Comparison of ENCODE assay signal across 8 mouse cellular contexts in genomic region chr3:65391784-65392420, GRCm38 (mm10). TPM values are rescaled to one million over a fixed set of nuclear protein-coding genes. Genes with fewer than 3 reads are reported as not detected.
DNase-seq lines count a peak whose midpoint lies in the region; ATAC-seq and TF ChIP-seq lines count a peak whose summit lies in the region.

No protein-coding gene starts in this region.

- H3K4me1 ChIP-seq in MEL (ENCODE audit: control insufficient read depth in 1 of 2, insufficient read depth in 2 of 2, low read length in 2 of 2): peaks cover 10 to 13% of the 10 kb centered on the region in 2 experiments
- no peaks in the 10 kb centered on the region for H3K4me1 ChIP-seq in embryonic facial prominence, embryonic 11.5 days (ENCODE audit: control insufficient read depth, insufficient read depth, low read length)
- H3K4me1 ChIP-seq in hindbrain, embryonic 14.5 days (replicated peaks; ENCODE audit: control insufficient read depth, insufficient read depth, low read length): peaks cover 7% of the 10 kb centered on the region
- peaks cover 10% of the 10 kb centered on the region; the same call in 1 of the 2 replicates for H3K4me1 ChIP-seq in liver, embryonic 11.5 days (replicated peaks; ENCODE audit: control insufficient read depth, insufficient read depth, low read length)
- H3K4me1 ChIP-seq in neural tube, embryonic 15.5 days: peaks cover 14% of the 10 kb centered on the region

- TF ChIP-seq RAD21 in MEL (IDR thresholded peaks at IDR 0.05; ENCODE audit: low read depth, low read length): no peak

- peak; percentile 63 for ATAC-seq in embryonic facial prominence, embryonic 11.5 days (replicated peaks; ENCODE audit: insufficient number of reproducible peaks, low FRiP score, low TSS enrichment, low read depth)
- ATAC-seq in hindbrain, embryonic 14.5 days (ENCODE audit: low FRiP score): peak; percentile 67
- ATAC-seq in liver, embryonic 11.5 days (replicated peaks; ENCODE audit: low FRiP score): peak; percentile 56
- ATAC-seq in neural tube, embryonic 15.5 days (ENCODE audit: low FRiP score): peak; percentile 73

- no peaks in the 10 kb centered on the region for H3K9me3 ChIP-seq in MEL (replicated peaks; ENCODE audit: insufficient read depth, low read length)
- no peaks in the 10 kb centered on the region for H3K9me3 ChIP-seq in embryonic facial prominence, embryonic 11.5 days (replicated peaks; ENCODE audit: control insufficient read depth, low read length)
- no peaks in the 10 kb centered on the region for H3K9me3 ChIP-seq in hindbrain, embryonic 14.5 days (ENCODE audit: control insufficient read depth, low read length)
- H3K9me3 ChIP-seq in liver, embryonic 11.5 days (ENCODE audit: control insufficient read depth, low read length): no peaks in the 10 kb centered on the region
- H3K9me3 ChIP-seq in neural tube, embryonic 15.5 days (replicated peaks): no peaks in the 10 kb centered on the region

- peak; percentile 12 for TF ChIP-seq CTCF in layer of hippocampus, adult 2 months (conservative IDR thresholded peaks at IDR 0.05)
- peak in 1 of 3 experiments; percentile 2; a peak in 1 of 6 replicates for TF ChIP-seq CTCF in MEL (IDR thresholded peaks at IDR 0.05 in 2 of 3, conservative IDR thresholded peaks at IDR 0.05 in 1 of 3; ENCODE audit: control insufficient read depth in 1 of 3, insufficient read depth in 1 of 3, low read depth in 2 of 3, low read length in 3 of 3, poor library complexity in 1 of 3, severe bottlenecking in 1 of 3)

- H3K27me3 ChIP-seq in MEL (ENCODE audit: control insufficient read depth in 1 of 2, insufficient read depth in 2 of 2, low read length in 2 of 2): no peaks in the 10 kb centered on the region
- H3K27me3 ChIP-seq in embryonic facial prominence, embryonic 11.5 days (ENCODE audit: control insufficient read depth, insufficient read depth, low read length): no peaks in the 10 kb centered on the region
- no peaks in the 10 kb centered on the region for H3K27me3 ChIP-seq in hindbrain, embryonic 14.5 days (ENCODE audit: control insufficient read depth, insufficient read depth, low read length)
- H3K27me3 ChIP-seq in liver, embryonic 11.5 days (replicated peaks; ENCODE audit: control insufficient read depth, insufficient read depth, low read length): no peaks in the 10 kb centered on the region
- H3K27me3 ChIP-seq in neural tube, embryonic 15.5 days (replicated peaks): no peaks in the 10 kb centered on the region

- under 1% methylated on average over 37 of the region's 37 CpGs for WGBS in embryonic facial prominence, embryonic 11.5 days
- under 1% methylated on average over 37 of the region's 37 CpGs for WGBS in hindbrain, embryonic 14.5 days
- WGBS in liver, embryonic 11.5 days: under 1% methylated on average over 37 of the region's 37 CpGs
- under 1% methylated on average over 37 of the region's 37 CpGs for WGBS in neural tube, embryonic 15.5 days

- TF ChIP-seq POLR2A in MEL (IDR thresholded peaks at IDR 0.05; ENCODE audit: control insufficient read depth in 1 of 2, insufficient read depth in 1 of 2, low read depth in 1 of 2, low read length in 2 of 2, poor library complexity in 1 of 2): no peak

- DNase-seq in layer of hippocampus, adult 2 months (ENCODE audit: low spot score in 2 of 2): no peak
- DNase-seq in layer of hippocampus, adult 8-10 months (ENCODE audit: low spot score in 2 of 2): no peak
- DNase-seq in MEL (ENCODE audit: low read depth, low spot score): peak; percentile 57
- peak; percentile 62 for DNase-seq in embryonic facial prominence, embryonic 11.5 days (ENCODE audit: low spot score)
- DNase-seq in hindbrain, embryonic 14.5 days (ENCODE audit: low spot score): peak; percentile 53
- DNase-seq in liver, embryonic 11.5 days (ENCODE audit: low spot score): peak; percentile 64
- no peak for DNase-seq in gastrocnemius, postnatal 36 days

- peak overlapping the region; percentile 64 for H3K4me3 ChIP-seq in layer of hippocampus, adult 2 months
- H3K4me3 ChIP-seq in MEL (ENCODE audit: control insufficient read depth in 1 of 2, insufficient read depth in 1 of 2, low read depth in 2 of 2, low read length in 2 of 2): peak overlapping the region; percentile 97 to 100
- peak overlapping the region; percentile 78 for H3K4me3 ChIP-seq in embryonic facial prominence, embryonic 11.5 days (ENCODE audit: low read depth, low read length)
- peak overlapping the region; percentile 79 for H3K4me3 ChIP-seq in hindbrain, embryonic 14.5 days (replicated peaks; ENCODE audit: low read length)
- peak overlapping the region; percentile 81 for H3K4me3 ChIP-seq in liver, embryonic 11.5 days (ENCODE audit: low read depth, low read length)
- H3K4me3 ChIP-seq in neural tube, embryonic 15.5 days (replicated peaks): peak overlapping the region; percentile 79

- no peak for TF ChIP-seq EP300 in MEL (IDR thresholded peaks at IDR 0.05; ENCODE audit: low read depth in 1 of 2, low read length in 2 of 2)

- H3K4me2 ChIP-seq in embryonic facial prominence, embryonic 11.5 days (ENCODE audit: low read depth, low read length): peak overlapping the region; percentile 79
- H3K4me2 ChIP-seq in hindbrain, embryonic 14.5 days (replicated peaks): peak overlapping the region; percentile 79
- H3K4me2 ChIP-seq in liver, embryonic 11.5 days: peak overlapping the region; percentile 91
- H3K4me2 ChIP-seq in neural tube, embryonic 15.5 days: peak overlapping the region; percentile 71

- peaks cover 30% of the 10 kb centered on the region for H3K79me2 ChIP-seq in MEL (ENCODE audit: control insufficient read depth, insufficient read depth, low read length, poor library complexity)

- H3K9ac ChIP-seq in MEL (ENCODE audit: control insufficient read depth, low read depth, low read length, poor library complexity, severe bottlenecking): peak overlapping the region; percentile 95
- H3K9ac ChIP-seq in embryonic facial prominence, embryonic 11.5 days (replicated peaks; ENCODE audit: low read length): peak overlapping the region; percentile 91
- H3K9ac ChIP-seq in hindbrain, embryonic 14.5 days: peak overlapping the region; percentile 72
- peak overlapping the region; percentile 73 for H3K9ac ChIP-seq in liver, embryonic 11.5 days (ENCODE audit: low read depth, low read length)
- peak overlapping the region; percentile 89 for H3K9ac ChIP-seq in neural tube, embryonic 15.5 days (replicated peaks)

- peak overlapping the region; percentile 84 for H3K27ac ChIP-seq in layer of hippocampus, adult 2 months
- H3K27ac ChIP-seq in MEL (ENCODE audit: control insufficient read depth, low read depth, low read length): peak overlapping the region; percentile 37
- peak overlapping the region; percentile 79 for H3K27ac ChIP-seq in embryonic facial prominence, embryonic 11.5 days (replicated peaks; ENCODE audit: low read depth, low read length)
- peak overlapping the region; percentile 83 for H3K27ac ChIP-seq in hindbrain, embryonic 14.5 days
- peak overlapping the region; percentile 46; the same call in 1 of the 2 replicates for H3K27ac ChIP-seq in liver, embryonic 11.5 days (ENCODE audit: low read depth, low read length)
- peak overlapping the region; percentile 93 for H3K27ac ChIP-seq in neural tube, embryonic 15.5 days (replicated peaks)

- intact Hi-C loops in gastrocnemius, postnatal 36 days (cut with DNase I): loop anchor here (2.0 kb wide), 1 partner anchor 135 kb away; no protein-coding TSS in a partner anchor

- H3K36me3 ChIP-seq in MEL (ENCODE audit: control insufficient read depth in 1 of 2, insufficient read depth in 2 of 2, low read length in 2 of 2): peaks cover 28 to 36% of the 10 kb centered on the region in 2 experiments
- peaks cover 1% of the 10 kb centered on the region for H3K36me3 ChIP-seq in embryonic facial prominence, embryonic 11.5 days (replicated peaks; ENCODE audit: control insufficient read depth, insufficient read depth, low read depth, low read length)
- H3K36me3 ChIP-seq in hindbrain, embryonic 14.5 days (replicated peaks; ENCODE audit: control insufficient read depth, insufficient read depth): peaks cover 35% of the 10 kb centered on the region
- H3K36me3 ChIP-seq in liver, embryonic 11.5 days (ENCODE audit: control insufficient read depth, insufficient read depth, low read length): peaks cover 17% of the 10 kb centered on the region
- peaks cover 25% of the 10 kb centered on the region for H3K36me3 ChIP-seq in neural tube, embryonic 15.5 days

TF ChIP-seq in MEL, 35 proteins besides CTCF, POLR2A, EP300 and RAD21 (continues in another document):
- TF ChIP-seq CHD2 (IDR thresholded peaks at IDR 0.05; ENCODE audit: low read length) (no peak), ZNF384 (IDR thresholded peaks at IDR 0.05; ENCODE audit: low read depth, low read length) (no peak), E2F4 (IDR thresholded peaks at IDR 0.05; ENCODE audit: borderline replicate concordance, low read depth, low read length) (no peak), MAX (IDR thresholded peaks at IDR 0.05; ENCODE audit: low read length) (peak; percentile 30; the same call in 1 of the 2 replicates), MAZ (IDR thresholded peaks at IDR 0.05; ENCODE audit: low read depth, low read length) (no peak), NRF1 (IDR thresholded peaks at IDR 0.05; ENCODE audit: insufficient read depth, low read depth, low read length, poor library complexity, severe bottlenecking) (no peak), ZKSCAN1 (IDR thresholded peaks at IDR 0.05; ENCODE audit: low read depth, low read length) (no peak), MYC (IDR thresholded peaks at IDR 0.05; ENCODE audit: low read depth, low read length) (no peak), TAL1 (IDR thresholded peaks at IDR 0.05; ENCODE audit: low read length) (no peak), USF2 (IDR thresholded peaks at IDR 0.05; ENCODE audit: borderline replicate concordance in 1 of 2, insufficient read depth in 1 of 2, low read depth in 1 of 2, low read length in 2 of 2) (no peak), HCFC1 (IDR thresholded peaks at IDR 0.05; ENCODE audit: low read depth, low read length) (0 out of 2 replicates have a peak, but pooled peaks have one; percentile 12), MEF2A (IDR thresholded peaks at IDR 0.05; ENCODE audit: extremely low read depth, insufficient replicate concordance, low read depth, low read length, poor library complexity, severe bottlenecking) (no peak)

RNA-seq across cellular contexts. Expression of gene Ssr3, which starts 0.5 kb away (rescaled TPM):
- total RNA-seq in layer of hippocampus, adult 2 months (2021): 100 to 1,000 TPM; 109 to 113 TPM
- 100 to 1,000 TPM in 3 of 4 experiments, 10 to 100 TPM in 1; 99.4 to 115 (median 107) TPM for total RNA-seq in layer of hippocampus, adult 8-10 months (2022)
- 129 and 131 TPM in 2 replicates for total RNA-seq in MEL (2012; rRNA removed)
- polyA plus RNA-seq in MEL (2012; ENCODE audit: insufficient read depth in 1 of 2, insufficient read length in 2 of 2, low read depth in 1 of 2, low replicate concordance in 2 of 2, missing spikeins in 1 of 2): 100 to 1,000 TPM; 105 to 125 TPM
- polyA plus RNA-seq in embryonic facial prominence, embryonic 11.5 days (2014; fragmentation: Nextera tagmentation; extraction: Ambion mirVana): 306 and 333 TPM in 2 replicates
- 193 and 215 TPM in 2 replicates for polyA plus RNA-seq in hindbrain, embryonic 14.5 days (2014; fragmentation: Nextera tagmentation; extraction: Ambion mirVana)
- 228 and 245 TPM in 2 replicates for polyA plus RNA-seq in liver, embryonic 11.5 days (2014; fragmentation: Nextera tagmentation; extraction: Ambion mirVana)
- 144 and 162 TPM in 2 replicates for polyA plus RNA-seq in neural tube, embryonic 15.5 days (2015; fragmentation: Nextera tagmentation; extraction: Ambion mirVana)
- 100 to 1,000 TPM; 125 to 145 TPM for total RNA-seq in gastrocnemius, postnatal 36 days (2021)

Comparison
In these comparisons a context has a peak if more than half of its experiments do, and no peak if none do; other contexts are left out.
1. DNase-seq: peak in MEL (single experiment), embryonic facial prominence, embryonic 11.5 days (single experiment), hindbrain, embryonic 14.5 days (single experiment) and liver, embryonic 11.5 days (single experiment); none in layer of hippocampus, adult 2 months (0 of 2), layer of hippocampus, adult 8-10 months (0 of 2) and gastrocnemius, postnatal 36 days (0 of 2).
2. H3K27ac ChIP-seq: peak in every context shown above with its lines; median percentile 93 in neural tube, embryonic 15.5 days; 84 in layer of hippocampus, adult 2 months; 83 in hindbrain, embryonic 14.5 days; 79 in embryonic facial prominence, embryonic 11.5 days; 46 in liver, embryonic 11.5 days; 37 in MEL.
3. Peak in every context shown above with its lines, with median percentiles within 50 percentile points of each other: H3K4me3 ChIP-seq, H3K9ac ChIP-seq, ATAC-seq and H3K4me2 ChIP-seq.